Mouse (Mus musculus): ENCODE measurements around the gene Rps27.
"Not testable (repeated sequence)": the region's sequence is repeated elsewhere in the genome, so short reads cannot be mapped to it uniquely, and the experiment has no call there.

The Rps27 gene

GRCm38 (mm10) chr3:90213377-90213866 lies at the start of gene Rps27, which contains the start of gene Rab13:
Gene Rps27, minus strand, starts transcription at chr3:90213651.
Gene Rab13, plus strand, starts transcription at chr3:90213695.
- peak; percentile 91 for DNase-seq

- DNase-seq = no peak
Observed at GRCm38 (mm10) chr3:90258521-90258920, 45.1 kb upstream of the Rps27 start.

- DNase-seq = peak; percentile 56
Observed at GRCm38 (mm10) chr3:90256731-90257530, 43.5 kb upstream of the Rps27 start.

GRCm38 (mm10) chr3:90255784-90256353 lies 42.4 kb upstream of the Rps27 start:
- no peak for DNase-seq

GRCm38 (mm10) chr3:90255194-90255565 lies 41.7 kb upstream of the Rps27 start:
- no peak for DNase-seq

GRCm38 (mm10) chr3:90254419-90255193 lies 41.2 kb upstream of the Rps27 start:
- peak; percentile 77 for DNase-seq

GRCm38 (mm10) chr3:90253653-90254418 lies 40.4 kb upstream of the Rps27 start, which contains the start of gene Crtc2:
Gene Crtc2, plus strand, starts transcription at chr3:90254163.
- DNase-seq = peak; percentile 97

- DNase-seq = not testable (repeated sequence)
Observed at GRCm38 (mm10) chr3:90253174-90253573, 39.7 kb upstream of the Rps27 start.

GRCm38 (mm10) chr3:90252659-90253058 lies 39.2 kb upstream of the Rps27 start:
- not testable (repeated sequence) for DNase-seq

- not testable (repeated sequence) for DNase-seq
Observed at GRCm38 (mm10) chr3:90251731-90252226, 38.3 kb upstream of the Rps27 start.

GRCm38 (mm10) chr3:90250791-90251190 lies 37.3 kb upstream of the Rps27 start:
- no peak for DNase-seq

- peak; percentile 63 for DNase-seq
Observed at GRCm38 (mm10) chr3:90248746-90249100, 35.3 kb upstream of the Rps27 start.

- peak; percentile 97 for DNase-seq
Observed at GRCm38 (mm10) chr3:90247960-90248745, 34.7 kb upstream of the Rps27 start, which contains the start of gene Slc39a1. Gene Slc39a1, plus strand, starts transcription at chr3:90248172.

- no peak for DNase-seq
Observed at GRCm38 (mm10) chr3:90247630-90247959, 34.1 kb upstream of the Rps27 start.

- DNase-seq = no peak
Observed at GRCm38 (mm10) chr3:90245406-90245805, 32.0 kb upstream of the Rps27 start.

- DNase-seq = peak; percentile 69
Observed at GRCm38 (mm10) chr3:90242984-90243775, 29.7 kb upstream of the Rps27 start, which contains the start of gene Creb3l4. Gene Creb3l4, minus strand, starts transcription at chr3:90243512.

GRCm38 (mm10) chr3:90241669-90242358 lies 28.4 kb upstream of the Rps27 start:
- no peak for DNase-seq

- DNase-seq = no peak
Observed at GRCm38 (mm10) chr3:90241251-90241650, 27.8 kb upstream of the Rps27 start.

GRCm38 (mm10) chr3:90231507-90232333 lies 18.3 kb upstream of the Rps27 start, which contains the start of gene Jtb:
Gene Jtb, plus strand, starts transcription at chr3:90231597.
- DNase-seq = peak; percentile 95
